Mouse (Mus musculus): ENCODE data around the gene Tbcd. TPM values are rescaled to one million over a fixed set of nuclear protein-coding genes. Genes with fewer than 3 reads are reported as not detected.
A peak's percentile ranks its signal among the peaks of the same experiment; 100 is the strongest.

Gene Tbcd
- total and polyA plus RNA-seq, 3 experiments = 5.8 to 47.6 (median 40.0) TPM

- no peak for TF ChIP-seq GATA1 (IDR thresholded peaks at IDR 0.05; ENCODE audit: borderline replicate concordance, low read length)
- TF ChIP-seq GATA2 (IDR thresholded peaks at IDR 0.05; ENCODE audit: borderline replicate concordance, low read depth, low read length) = no peak
- TF ChIP-seq CTCF (IDR thresholded peaks at IDR 0.05; ENCODE audit: low read depth, low read length) = no peak
- no peak for TF ChIP-seq POLR2AphosphoS5 (IDR thresholded peaks at IDR 0.05; ENCODE audit: insufficient replicate concordance, low read depth, low read length)
- no peak for TF ChIP-seq TAL1 (conservative IDR thresholded peaks at IDR 0.05; ENCODE audit: low read depth, low read length)
- peaks cover 57% of the 10 kb centered on the region for H3K36me3 ChIP-seq (replicated peaks)
- no peaks in the 10 kb centered on the region for H3K9me3 ChIP-seq (replicated peaks)
- no peak for ATAC-seq (ENCODE audit: extremely low read depth, insufficient number of reproducible peaks, low FRiP score, poor library complexity, severe bottlenecking)
- peaks cover 62% of the 10 kb centered on the region for H3K4me1 ChIP-seq (ENCODE audit: insufficient read depth, low read depth, low read length)
- no peaks in the 10 kb centered on the region for H3K27me3 ChIP-seq (ENCODE audit: insufficient read depth, low read length)
- H3K4me3 ChIP-seq (ENCODE audit: low read depth, low read length) = peak overlapping the region; percentile 43; the same call in 1 of the 2 replicates
- no peak for DNase-seq (ENCODE audit: low spot score)
These were observed 91.6 kb downstream of the Tbcd start for GRCm38 (mm10) chr11:121543287-121543856.

DNA sequence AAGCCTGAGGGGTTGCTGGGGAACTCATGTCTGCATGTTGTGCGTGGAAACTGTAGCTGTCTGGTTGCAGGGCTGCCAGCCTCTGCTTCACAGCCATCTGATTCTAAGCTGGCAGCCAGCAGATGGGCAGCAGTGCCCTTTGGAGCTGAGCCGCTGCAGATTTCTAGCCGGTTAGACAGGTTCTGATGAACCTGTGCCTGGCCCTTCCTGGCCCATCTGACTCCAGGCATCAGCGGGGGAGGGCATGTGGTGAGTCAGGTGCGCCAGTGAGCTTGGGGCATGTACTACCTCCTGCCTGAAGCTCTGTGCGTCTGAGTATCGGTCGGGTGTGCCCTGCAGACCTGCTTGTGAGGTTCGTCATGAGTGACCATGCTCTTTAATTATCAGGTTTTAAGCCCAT, 92.2 kb downstream of the Tbcd start:
- Histone ChIP-seq H3K4me1 (ENCODE audit: insufficient read depth, low read depth, low read length) (peaks cover 67% of the 10 kb centered on the region), H3K27me3 (ENCODE audit: insufficient read depth, low read length) (no peaks in the 10 kb centered on the region), H3K9me3 (replicated peaks) (no peaks in the 10 kb centered on the region), H3K36me3 (replicated peaks) (peaks cover 55% of the 10 kb centered on the region), H3K4me3 (ENCODE audit: low read depth, low read length) (peak overlapping the region; percentile 43; the same call in 1 of the 2 replicates)
- TF ChIP-seq GATA1 (IDR thresholded peaks at IDR 0.05; ENCODE audit: borderline replicate concordance, low read length) (no peak), TAL1 (conservative IDR thresholded peaks at IDR 0.05; ENCODE audit: low read depth, low read length) (no peak), POLR2AphosphoS5 (IDR thresholded peaks at IDR 0.05; ENCODE audit: insufficient replicate concordance, low read depth, low read length) (no peak), GATA2 (IDR thresholded peaks at IDR 0.05; ENCODE audit: borderline replicate concordance, low read depth, low read length) (no peak)
- DNase-seq (ENCODE audit: low spot score) (no peak), ATAC-seq (ENCODE audit: extremely low read depth, insufficient number of reproducible peaks, low FRiP score, poor library complexity, severe bottlenecking) (no peak)

DNA sequence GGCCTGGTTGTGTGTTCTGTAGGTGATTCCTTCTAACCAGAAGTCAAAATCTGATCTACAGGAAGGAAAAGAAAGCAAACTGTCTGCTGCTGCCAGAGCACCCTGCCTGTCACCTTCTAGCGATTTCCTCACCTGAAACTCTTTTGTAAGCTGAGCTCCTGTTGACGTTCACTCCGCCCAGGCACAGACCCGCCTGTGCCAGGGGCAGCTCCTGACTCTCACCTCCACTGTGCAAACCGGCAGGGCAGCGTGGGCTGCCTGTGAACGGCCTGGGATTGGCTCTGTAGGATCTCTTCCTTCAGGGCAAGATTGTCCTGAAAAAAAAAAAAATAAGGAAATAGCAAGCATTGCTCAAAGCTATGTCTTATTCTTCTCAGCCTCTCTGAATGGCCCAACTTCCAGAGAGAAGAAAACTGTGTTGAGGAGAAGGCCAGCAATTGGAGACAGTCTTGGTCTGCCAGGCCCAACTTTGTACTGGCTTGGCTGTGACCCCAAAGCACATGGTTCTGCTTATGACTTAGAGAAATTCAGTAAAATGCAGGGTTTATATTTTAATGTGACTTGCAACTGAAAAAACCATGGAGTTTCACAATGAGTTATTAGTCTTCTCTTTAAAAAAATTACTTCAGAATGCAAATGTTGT, 93.1 kb downstream of the Tbcd start:
- DNase-seq (ENCODE audit: low spot score) = no peak
- Histone ChIP-seq H3K4me3 (ENCODE audit: low read depth, low read length) (no peak overlapping the region), H3K36me3 (replicated peaks) (peaks cover 57% of the 10 kb centered on the region), H3K9me3 (replicated peaks) (no peaks in the 10 kb centered on the region), H3K4me1 (ENCODE audit: insufficient read depth, low read depth, low read length) (peaks cover 77% of the 10 kb centered on the region), H3K27me3 (ENCODE audit: insufficient read depth, low read length) (no peaks in the 10 kb centered on the region)
- ATAC-seq (ENCODE audit: extremely low read depth, insufficient number of reproducible peaks, low FRiP score, poor library complexity, severe bottlenecking) = no peak
- TF ChIP-seq GATA2 (IDR thresholded peaks at IDR 0.05; ENCODE audit: borderline replicate concordance, low read depth, low read length) (no peak), GATA1 (IDR thresholded peaks at IDR 0.05; ENCODE audit: borderline replicate concordance, low read length) (no peak), CTCF (IDR thresholded peaks at IDR 0.05; ENCODE audit: low read depth, low read length) (no peak), POLR2AphosphoS5 (IDR thresholded peaks at IDR 0.05; ENCODE audit: insufficient replicate concordance, low read depth, low read length) (no peak), TAL1 (conservative IDR thresholded peaks at IDR 0.05; ENCODE audit: low read depth, low read length) (no peak)

GRCm38 (mm10) chr11:121545398-121546034, 93.8 kb downstream of the Tbcd start:
- H3K4me1 ChIP-seq (ENCODE audit: insufficient read depth, low read depth, low read length) = peaks cover 83% of the 10 kb centered on the region
- DNase-seq (ENCODE audit: low spot score) = no peak
- H3K27me3 ChIP-seq (ENCODE audit: insufficient read depth, low read length) = no peaks in the 10 kb centered on the region
- peaks cover 60% of the 10 kb centered on the region for H3K36me3 ChIP-seq (replicated peaks)
- ATAC-seq (ENCODE audit: extremely low read depth, insufficient number of reproducible peaks, low FRiP score, poor library complexity, severe bottlenecking) = no peak
- TF ChIP-seq POLR2AphosphoS5 (IDR thresholded peaks at IDR 0.05; ENCODE audit: insufficient replicate concordance, low read depth, low read length) (no peak), GATA1 (IDR thresholded peaks at IDR 0.05; ENCODE audit: borderline replicate concordance, low read length) (no peak), CTCF (IDR thresholded peaks at IDR 0.05; ENCODE audit: low read depth, low read length) (no peak), TAL1 (conservative IDR thresholded peaks at IDR 0.05; ENCODE audit: low read depth, low read length) (no peak), GATA2 (IDR thresholded peaks at IDR 0.05; ENCODE audit: borderline replicate concordance, low read depth, low read length) (no peak)
- H3K9me3 ChIP-seq (replicated peaks) = no peaks in the 10 kb centered on the region
- H3K4me3 ChIP-seq (ENCODE audit: low read depth, low read length) = no peak overlapping the region

GRCm38 (mm10) chr11:121547234-121547633, 95.5 kb downstream of the Tbcd start:
- Histone ChIP-seq H3K36me3 (replicated peaks) (peaks cover 56% of the 10 kb centered on the region), H3K4me1 (ENCODE audit: insufficient read depth, low read depth, low read length) (peaks cover 96% of the 10 kb centered on the region), H3K4me3 (ENCODE audit: low read depth, low read length) (no peak overlapping the region), H3K27me3 (ENCODE audit: insufficient read depth, low read length) (no peaks in the 10 kb centered on the region), H3K9me3 (replicated peaks) (no peaks in the 10 kb centered on the region)
- DNase-seq (ENCODE audit: low spot score) (no peak), ATAC-seq (ENCODE audit: extremely low read depth, insufficient number of reproducible peaks, low FRiP score, poor library complexity, severe bottlenecking) (no peak)
- TF ChIP-seq GATA1 (IDR thresholded peaks at IDR 0.05; ENCODE audit: borderline replicate concordance, low read length) = no peak
- TF ChIP-seq GATA2 (IDR thresholded peaks at IDR 0.05; ENCODE audit: borderline replicate concordance, low read depth, low read length) = no peak
- no peak for TF ChIP-seq TAL1 (conservative IDR thresholded peaks at IDR 0.05; ENCODE audit: low read depth, low read length)
- TF ChIP-seq CTCF (IDR thresholded peaks at IDR 0.05; ENCODE audit: low read depth, low read length) = no peak
- no peak for TF ChIP-seq POLR2AphosphoS5 (IDR thresholded peaks at IDR 0.05; ENCODE audit: insufficient replicate concordance, low read depth, low read length)

DNA sequence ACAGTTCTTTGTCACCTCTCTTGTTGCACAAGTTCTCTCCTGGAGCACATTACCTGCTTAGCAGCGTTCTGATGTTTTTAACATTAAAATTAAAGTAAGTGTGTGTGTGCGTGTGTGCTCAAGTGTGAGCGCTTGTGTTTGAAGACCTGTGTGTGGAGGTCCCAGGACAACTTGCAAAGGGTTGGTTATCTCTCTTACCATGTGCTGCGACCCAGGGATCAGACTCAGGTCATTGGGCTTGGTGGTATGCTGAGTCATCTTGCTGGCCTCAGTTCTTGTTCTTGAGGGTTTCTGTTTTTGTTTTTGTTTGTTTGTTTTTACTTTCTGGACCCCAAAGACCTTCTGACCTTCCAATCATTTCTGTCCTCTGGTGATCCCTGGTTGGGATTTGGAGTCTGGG, 96.2 kb downstream of the Tbcd start:
- H3K36me3 ChIP-seq (replicated peaks) = peaks cover 53% of the 10 kb centered on the region
- ATAC-seq (ENCODE audit: extremely low read depth, insufficient number of reproducible peaks, low FRiP score, poor library complexity, severe bottlenecking) = peak; percentile 78

More for the DNA sequence above, 96.2 kb downstream of the Tbcd start:
- H3K4me1 ChIP-seq (ENCODE audit: insufficient read depth, low read depth, low read length) = peaks cover 91% of the 10 kb centered on the region
- peak; percentile 77 for TF ChIP-seq TAL1 (conservative IDR thresholded peaks at IDR 0.05; ENCODE audit: low read depth, low read length)
- TF ChIP-seq POLR2AphosphoS5 (IDR thresholded peaks at IDR 0.05; ENCODE audit: insufficient replicate concordance, low read depth, low read length) = no peak
- H3K27me3 ChIP-seq (ENCODE audit: insufficient read depth, low read length) = no peaks in the 10 kb centered on the region
- peak overlapping the region; percentile 49; the same call in 1 of the 2 replicates for H3K4me3 ChIP-seq (ENCODE audit: low read depth, low read length)
- DNase-seq (ENCODE audit: low spot score) = peak; percentile 58
- no peaks in the 10 kb centered on the region for H3K9me3 ChIP-seq (replicated peaks)
